Mouse (Mus musculus): Measurements from ENCODE around the gene Ncoa3.

- TF ChIP-seq POLR2A (IDR thresholded peaks at IDR 0.05; ENCODE audit: insufficient read depth, low read depth, low read length) (0 out of 2 replicates have a peak, but pooled peaks have one; percentile 8), CTCF (IDR thresholded peaks at IDR 0.05) (no peak), EP300 (IDR thresholded peaks at IDR 0.05; ENCODE audit: insufficient read depth, low read depth, low read length) (no peak)
These were observed 123.8 kb downstream of the Ncoa3 start for GRCm38 (mm10) chr2:166116278-166116608.

Data from heart, adult 2 months (tissue).